Mouse (Mus musculus) myocyte (in vitro differentiated cells): ENCODE results near the gene Gsto1. TPM values are rescaled to one million over a fixed set of nuclear protein-coding genes. Genes with fewer than 3 reads are reported as not detected.
A peak's percentile ranks its signal among the peaks of the same experiment; 100 is the strongest.

Experiments used
- H3K27me3 ChIP-seq: one replicate; pipeline ENCODE4 v1.6.1; 2011; ENCODE audit not compliant: control insufficient read depth, insufficient read depth, insufficient read length
- H3K36me3 ChIP-seq: one replicate; pipeline ENCODE4 v1.6.1; 2011; ENCODE audit not compliant: control insufficient read depth, insufficient read depth
- H3K4me2 ChIP-seq: one replicate; pipeline ENCODE4 v1.6.1; 2011; ENCODE audit warnings: low read depth, control low read depth
- H3K4me3 ChIP-seq: one replicate; pipeline ENCODE4 v1.5.1; 2011; ENCODE audit warnings: mild to moderate bottlenecking, control low read depth, moderate library complexity
- H3K79me2 ChIP-seq: one replicate; pipeline ENCODE4 v1.6.1; 2011; ENCODE audit not compliant: control insufficient read depth, insufficient read depth
- H3ac ChIP-seq: one replicate; pipeline ENCODE4 v1.6.1; 2011; ENCODE audit not compliant: control insufficient read depth, insufficient read length
- CEBPB ChIP-seq: IDR thresholded peaks from 2 replicates; pipeline ENCODE4 v1.6.1; 2011; ENCODE audit warnings: mild to moderate bottlenecking, moderate library complexity; ENCODE audit not compliant: poor library complexity, insufficient read depth, severe bottlenecking
- E2F4 ChIP-seq: IDR thresholded peaks from one replicate; pipeline ENCODE4 v1.6.1; 2011; ENCODE audit warnings: mild to moderate bottlenecking, control low read depth, moderate library complexity; ENCODE audit not compliant: insufficient read depth
- MAX ChIP-seq: IDR thresholded peaks from one replicate; pipeline ENCODE4 v1.6.1; 2011; ENCODE audit warnings: low read depth, mild to moderate bottlenecking, control low read depth
- MYOD1 ChIP-seq, 3 experiments: IDR thresholded peaks; one replicate each; pipeline ENCODE4 v1.6.1; 2011; ENCODE audit warnings: control low read depth in 2 of 3, low read depth in 2 of 3, mild to moderate bottlenecking in 2 of 3, moderate library complexity in 1 of 3; ENCODE audit not compliant: insufficient read length in 2 of 3, control insufficient read depth in 1 of 3
- MYOG ChIP-seq, 3 experiments: IDR thresholded peaks; one replicate each; pipeline ENCODE4 v1.6.1; 2011; ENCODE audit warnings: control low read depth in 2 of 3, low read depth in 2 of 3, mild to moderate bottlenecking in 2 of 3; ENCODE audit not compliant: insufficient read length in 2 of 3, control insufficient read depth in 1 of 3, insufficient read depth in 1 of 3
- POLR2A ChIP-seq: IDR thresholded peaks from one replicate; pipeline ENCODE4 v1.6.1; 2011; ENCODE audit warnings: low read depth, mild to moderate bottlenecking, control low read depth, moderate library complexity; ENCODE audit not compliant: insufficient read length
- POLR2AphosphoS2 ChIP-seq: IDR thresholded peaks from one replicate; pipeline ENCODE4 v1.6.1; 2011; ENCODE audit warnings: low read depth, control low read depth; ENCODE audit not compliant: insufficient read length
- REST ChIP-seq: IDR thresholded peaks from one replicate; pipeline ENCODE4 v1.6.1; 2011; ENCODE audit warnings: mild to moderate bottlenecking, control low read depth, moderate library complexity; ENCODE audit not compliant: insufficient read depth, insufficient read length
- SRF ChIP-seq: IDR thresholded peaks from one replicate; pipeline ENCODE4 v1.6.1; 2011; ENCODE audit warnings: low read depth; ENCODE audit not compliant: control insufficient read depth, insufficient read length
- TCF12 ChIP-seq: IDR thresholded peaks from one replicate; pipeline ENCODE4 v1.6.1; 2011; ENCODE audit warnings: mild to moderate bottlenecking, control low read depth; ENCODE audit not compliant: poor library complexity, insufficient read depth, severe bottlenecking
- TCF3 ChIP-seq: IDR thresholded peaks from one replicate; pipeline ENCODE4 v1.6.1; 2011; ENCODE audit warnings: low read depth, control low read depth; ENCODE audit not compliant: insufficient read length
- USF1 ChIP-seq: IDR thresholded peaks from one replicate; pipeline ENCODE4 v1.6.1; 2011; ENCODE audit warnings: low read depth, mild to moderate bottlenecking, control low read depth, moderate library complexity
- polyA plus RNA-seq: library from polyadenylated mRNA; unstranded; fragments of >200 nt; fragmentation: generic; extraction: Trizol; gene quantifications from one replicate; pipeline ENCODE4 v1.2.1, GENCODE M21; 2012; ENCODE audit warnings: missing spikeins

The Gsto1 gene
- polyA plus RNA-seq, 1 experiment: 232 TPM

- Histone ChIP-seq H3ac (no peak overlapping the region), H3K4me3 (no peak overlapping the region), H3K79me2 (peaks cover 16% of the 10 kb centered on the region), H3K36me3 (peaks cover 37% of the 10 kb centered on the region), H3K27me3 (no peaks in the 10 kb centered on the region), H3K4me2 (no peak overlapping the region)
- TF ChIP-seq MYOD1 (IDR thresholded peaks at IDR 0.05; ENCODE audit: control insufficient read depth in 1 of 3, insufficient read length in 2 of 3, low read depth in 2 of 3) (no peak), CEBPB (no peak), SRF (no peak), USF1 (no peak), TCF12 (no peak), REST (no peak), POLR2AphosphoS2 (no peak), MAX (no peak), POLR2A (no peak), MYOG (IDR thresholded peaks at IDR 0.05; ENCODE audit: control insufficient read depth in 1 of 3, insufficient read depth in 1 of 3, insufficient read length in 2 of 3, low read depth in 2 of 3) (no peak), E2F4 (no peak), TCF3 (no peak)
Measured at GRCm38 (mm10) chr19:47859180-47859579, 4.4 kb downstream of the Gsto1 start.

- Histone ChIP-seq H3K4me2 (no peak overlapping the region), H3ac (no peak overlapping the region), H3K36me3 (peaks cover 36% of the 10 kb centered on the region), H3K27me3 (no peaks in the 10 kb centered on the region), H3K79me2 (no peaks in the 10 kb centered on the region), H3K4me3 (no peak overlapping the region)
- TF ChIP-seq TCF12 (no peak), MAX (no peak), USF1 (no peak), SRF (no peak), TCF3 (no peak), MYOG (IDR thresholded peaks at IDR 0.05; ENCODE audit: control insufficient read depth in 1 of 3, insufficient read depth in 1 of 3, insufficient read length in 2 of 3, low read depth in 2 of 3) (no peak), POLR2AphosphoS2 (no peak), POLR2A (no peak), CEBPB (no peak), REST (no peak), MYOD1 (IDR thresholded peaks at IDR 0.05; ENCODE audit: control insufficient read depth in 1 of 3, insufficient read length in 2 of 3, low read depth in 2 of 3) (no peak), E2F4 (no peak)
Measured at GRCm38 (mm10) chr19:47862581-47862980, 7.8 kb downstream of the Gsto1 start.

- no peak overlapping the region for H3K4me3 ChIP-seq
- TF ChIP-seq MYOD1 (IDR thresholded peaks at IDR 0.05; ENCODE audit: control insufficient read depth in 1 of 3, insufficient read length in 2 of 3, low read depth in 2 of 3): no peak
- no peak for TF ChIP-seq E2F4
- TF ChIP-seq MAX: no peak
- TF ChIP-seq POLR2A: no peak
- no peak for TF ChIP-seq MYOG (IDR thresholded peaks at IDR 0.05; ENCODE audit: control insufficient read depth in 1 of 3, insufficient read depth in 1 of 3, insufficient read length in 2 of 3, low read depth in 2 of 3)
- no peak for TF ChIP-seq POLR2AphosphoS2
- no peak for TF ChIP-seq SRF
- TF ChIP-seq TCF3: no peak
- TF ChIP-seq USF1: no peak
- TF ChIP-seq TCF12: no peak
- no peak for TF ChIP-seq CEBPB
- TF ChIP-seq REST: no peak
- no peaks in the 10 kb centered on the region for H3K27me3 ChIP-seq
- no peaks in the 10 kb centered on the region for H3K79me2 ChIP-seq
- no peak overlapping the region for H3K4me2 ChIP-seq
- H3K36me3 ChIP-seq: peaks cover 32% of the 10 kb centered on the region
- no peak overlapping the region for H3ac ChIP-seq
Measured at GRCm38 (mm10) chr19:47864051-47864450, 9.3 kb downstream of the Gsto1 start.

GRCm38 (mm10) chr19:47864721-47865120 lies 10.0 kb downstream of the Gsto1 start:
- H3ac ChIP-seq: no peak overlapping the region
- H3K36me3 ChIP-seq: peaks cover 25% of the 10 kb centered on the region
- no peaks in the 10 kb centered on the region for H3K79me2 ChIP-seq
- H3K4me2 ChIP-seq: peak overlapping the region; percentile 92
- no peaks in the 10 kb centered on the region for H3K27me3 ChIP-seq
- TF ChIP-seq MYOD1 (IDR thresholded peaks at IDR 0.05; ENCODE audit: control insufficient read depth in 1 of 3, insufficient read length in 2 of 3, low read depth in 2 of 3): no peak
- H3K4me3 ChIP-seq: peak overlapping the region; percentile 28

GRCm38 (mm10) chr19:47865353-47865947 lies 10.7 kb downstream of the Gsto1 start, which contains the start of gene Gsto2:
Gene Gsto2, plus strand, starts transcription at chr19:47865534.
- peak; percentile 78 for TF ChIP-seq POLR2AphosphoS2
- TF ChIP-seq SRF: no peak
- TF ChIP-seq POLR2A: peak; percentile 50
- Histone ChIP-seq H3K4me3 (peak within 1 kb of the TSS; percentile 28), H3K27me3 (no peaks in the 10 kb centered on the region), H3ac (no peak within 1 kb of the TSS), H3K79me2 (no peaks in the 10 kb centered on the region), H3K36me3 (peaks cover 18% of the 10 kb centered on the region), H3K4me2 (peak within 1 kb of the TSS; percentile 92)
